Mouse (Mus musculus): ENCODE measurements at regions not wholly inside any gene's neighbourhood (a gene's known extent, or its start where the extent isn't known, plus 50 kb on each side); places are given as distances from the start of the nearest gene placed in this dataset.

GRCm38 (mm10) chr4:84108592-84108991 is 566.5 kb downstream of the Bnc2 start:
- no peak for DNase-seq

DNA sequence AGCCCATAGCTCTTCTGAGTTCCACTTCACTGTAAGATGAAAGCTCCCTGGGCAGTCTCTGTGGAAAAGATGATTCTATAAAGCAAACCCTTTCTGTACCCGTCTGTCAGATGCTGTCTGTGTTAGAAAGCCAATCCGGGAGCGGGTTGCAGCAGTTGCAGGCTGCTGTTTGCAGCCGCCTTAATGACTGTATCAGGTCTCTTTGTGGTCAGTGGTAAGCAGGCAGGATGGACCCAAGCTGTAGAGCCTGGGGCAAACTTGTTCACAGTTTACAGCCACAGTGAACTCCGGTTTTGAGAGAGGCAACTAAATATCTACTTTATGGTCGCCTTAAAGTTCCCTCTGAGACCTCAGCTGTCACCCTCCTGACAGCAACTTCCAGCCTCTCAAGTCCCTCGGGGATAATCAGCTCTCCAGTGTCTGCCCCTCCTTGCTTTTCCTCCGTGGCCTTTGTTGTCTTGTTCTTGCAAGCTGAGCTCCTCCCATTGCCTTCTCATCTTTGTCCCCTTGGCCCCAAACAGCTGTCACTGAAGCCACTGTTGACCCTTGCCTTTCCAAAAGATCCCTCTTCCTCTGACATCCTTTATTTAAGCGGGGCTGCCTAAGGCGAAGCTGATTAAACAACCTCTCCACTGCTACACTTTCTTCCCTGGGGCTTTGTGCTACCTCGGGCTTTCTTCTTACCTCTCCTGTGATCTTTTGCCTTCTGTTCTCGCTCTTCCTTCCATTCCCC is 565.1 kb downstream of the Bnc2 start:
- no peak for DNase-seq

DNA sequence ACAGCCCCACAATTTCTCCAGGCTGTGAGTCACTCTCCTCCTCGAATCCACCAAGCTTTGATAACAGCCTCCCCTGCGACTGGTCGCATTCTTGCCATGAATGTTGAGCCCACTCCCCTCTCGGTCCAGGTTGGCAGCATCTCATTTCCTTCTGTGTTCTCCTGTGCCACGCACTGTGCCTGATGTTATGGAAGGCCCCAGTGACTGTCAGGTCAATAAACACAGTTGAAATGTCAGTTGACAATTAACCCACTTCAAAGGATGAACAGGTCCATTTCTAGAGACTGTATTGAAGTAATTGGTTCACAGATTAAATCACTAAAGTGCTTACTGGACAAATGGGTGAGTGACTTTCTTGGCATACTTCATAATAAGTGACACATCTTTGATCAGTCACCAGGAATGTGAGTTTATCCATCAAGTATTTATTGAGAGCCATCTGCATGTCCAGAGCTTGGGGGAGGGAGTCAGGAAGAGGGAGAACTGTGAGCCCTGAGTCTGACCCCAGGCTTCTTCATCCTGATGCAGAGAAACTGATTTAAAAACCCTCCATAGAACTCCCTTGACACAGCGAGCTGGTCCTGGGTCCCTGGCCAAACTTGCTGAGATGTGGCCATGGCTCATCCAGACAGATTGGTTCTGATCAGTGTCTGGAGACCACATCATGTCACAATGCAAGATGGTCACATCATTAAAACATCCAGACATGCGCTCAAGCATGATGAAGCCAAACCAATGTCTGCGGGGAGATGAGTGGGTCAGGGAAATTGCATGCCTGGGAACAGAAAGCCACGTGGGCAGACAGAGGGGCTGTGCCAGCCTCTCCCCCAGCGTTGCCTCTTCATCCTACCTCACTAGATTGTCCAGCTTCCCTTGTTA is 560.7 kb downstream of the Bnc2 start:
- no peak for DNase-seq

DNA sequence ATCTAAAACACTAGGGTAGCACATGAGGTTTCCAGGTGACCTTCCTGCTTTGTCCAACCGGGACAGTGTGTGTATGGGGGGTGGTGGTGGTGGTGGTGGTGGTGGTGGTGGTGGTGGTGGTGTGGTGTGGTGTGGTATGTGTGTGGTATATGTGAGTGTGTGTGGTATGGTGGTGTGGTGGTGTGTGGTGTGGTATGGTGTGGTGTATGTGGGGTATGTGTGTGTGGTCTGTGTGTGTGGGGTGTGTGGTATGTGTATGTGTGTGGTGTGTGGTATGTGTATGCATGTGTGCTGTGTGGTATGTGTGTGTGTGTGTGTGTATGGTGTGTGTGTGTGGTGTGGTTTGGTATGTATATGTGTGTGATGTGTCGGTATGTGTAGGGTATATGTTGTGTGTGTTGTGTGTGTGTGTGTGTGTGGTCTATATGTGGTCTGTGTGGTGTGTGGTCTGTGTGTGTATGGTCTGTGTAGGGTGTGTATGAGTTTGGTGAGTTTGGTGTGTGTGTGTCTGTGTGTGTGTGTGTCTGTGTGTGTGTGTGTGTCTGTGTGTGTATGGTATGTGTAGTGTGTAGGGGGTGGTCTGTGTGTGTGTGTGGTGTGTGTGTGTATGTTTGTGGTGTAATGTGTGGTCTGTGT is 556.7 kb downstream of the Bnc2 start:
- no peak for DNase-seq

- DNase-seq: no peak
Observed at GRCm38 (mm10) chr4:84119616-84120015, 555.5 kb downstream of the Bnc2 start.

DNA sequence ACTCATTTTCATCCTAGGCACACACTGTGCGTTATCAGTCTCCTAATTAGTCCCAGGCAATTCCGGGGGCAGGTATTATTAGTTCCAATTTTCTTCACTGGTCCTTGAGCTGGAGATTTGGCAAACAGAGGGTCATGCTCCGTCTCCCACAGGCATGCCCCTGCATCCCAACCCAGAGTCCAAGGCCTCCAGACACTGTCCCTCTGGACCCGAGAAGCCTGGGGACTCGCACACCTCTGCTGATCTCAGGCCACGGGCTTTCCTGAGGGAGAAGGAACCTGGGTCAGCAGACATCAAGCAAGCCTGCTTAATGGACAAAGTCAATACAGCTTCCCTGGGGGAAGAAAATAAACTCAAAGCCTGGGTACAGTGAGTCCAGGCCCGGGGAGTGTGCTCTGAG is 554.7 kb downstream of the Bnc2 start:
- no peak for DNase-seq

GRCm38 (mm10) chr4:84121442-84121841 is 553.6 kb downstream of the Bnc2 start:
- DNase-seq: peak in 1 of 2 experiments; percentile 38

GRCm38 (mm10) chr4:84126400-84126799 is 548.7 kb downstream of the Bnc2 start:
- no peak for DNase-seq

DNA sequence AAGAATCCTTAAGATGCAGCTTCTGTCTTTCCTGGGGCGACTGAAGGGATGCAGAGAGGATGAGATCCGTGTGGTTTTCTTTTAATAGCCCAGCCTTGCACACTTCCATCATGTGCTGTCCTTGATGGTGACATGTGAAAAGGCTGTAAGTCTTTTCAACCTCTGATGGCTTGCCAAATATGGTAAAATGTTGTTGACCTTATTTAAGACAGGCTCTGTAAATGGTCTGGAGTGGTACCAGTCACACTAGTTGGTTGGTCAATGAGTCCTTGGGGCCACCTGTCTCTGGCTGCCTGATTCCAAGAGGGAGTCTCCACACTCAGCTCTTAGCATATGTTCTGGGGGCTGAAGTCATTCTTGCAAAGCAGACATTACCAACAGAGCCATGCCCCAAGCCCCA is 547.7 kb downstream of the Bnc2 start:
- DNase-seq: no peak

DNA sequence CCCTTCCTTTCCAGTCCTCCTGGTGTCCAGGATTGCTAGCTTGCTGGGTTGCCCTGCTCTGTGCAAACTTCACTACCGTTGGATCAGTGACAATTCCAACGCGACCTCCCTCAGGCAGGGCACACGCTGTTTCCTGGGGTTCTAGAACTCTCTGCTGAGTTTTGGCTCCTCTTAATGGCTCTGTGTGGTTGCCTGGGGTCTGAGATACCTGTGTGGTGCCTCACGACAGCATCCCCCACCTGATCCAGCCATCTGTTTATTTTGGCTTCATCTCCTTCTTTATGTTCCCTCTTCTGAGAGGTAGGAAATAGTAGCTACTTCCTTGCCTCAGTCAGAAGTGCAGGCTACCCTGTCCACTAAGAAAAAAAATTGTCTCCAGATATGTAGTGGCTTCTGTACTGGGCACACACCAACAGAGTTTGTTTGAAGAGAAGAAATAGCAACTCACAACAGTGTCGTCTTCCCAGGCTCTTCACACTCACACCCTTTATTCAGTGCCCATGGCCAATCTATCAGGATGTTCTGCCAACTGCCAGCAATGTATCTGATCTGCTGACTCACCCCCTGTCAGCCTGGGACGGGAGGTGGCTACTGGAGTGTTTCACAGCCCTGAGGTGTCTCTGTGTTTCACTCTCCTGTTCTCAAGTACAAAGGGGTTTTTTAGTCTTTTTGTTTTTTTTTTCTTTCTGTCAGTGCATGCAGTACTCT is 544.1 kb downstream of the Bnc2 start:
- DNase-seq: peak; percentile 62 to 76

DNA sequence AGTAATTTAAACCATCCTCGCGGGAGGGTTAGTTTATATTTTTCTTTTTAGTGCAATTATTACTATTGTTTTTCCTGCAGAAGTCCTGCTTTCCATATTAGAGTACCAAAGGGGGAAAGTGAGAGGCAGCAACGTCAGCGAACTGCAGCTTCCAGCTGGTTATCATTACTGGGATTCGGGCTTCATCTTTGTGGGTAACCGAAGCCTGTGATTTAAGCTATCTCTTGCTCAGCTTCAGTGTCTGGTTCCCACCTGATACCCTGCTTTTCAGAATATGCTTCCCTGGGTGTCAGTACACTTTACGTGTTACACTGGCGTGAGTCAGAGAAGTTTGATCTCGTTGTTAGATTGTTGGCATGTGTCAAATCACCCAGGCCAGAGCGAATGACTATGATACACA is 539.3 kb downstream of the Bnc2 start:
- no peak for DNase-seq

DNA sequence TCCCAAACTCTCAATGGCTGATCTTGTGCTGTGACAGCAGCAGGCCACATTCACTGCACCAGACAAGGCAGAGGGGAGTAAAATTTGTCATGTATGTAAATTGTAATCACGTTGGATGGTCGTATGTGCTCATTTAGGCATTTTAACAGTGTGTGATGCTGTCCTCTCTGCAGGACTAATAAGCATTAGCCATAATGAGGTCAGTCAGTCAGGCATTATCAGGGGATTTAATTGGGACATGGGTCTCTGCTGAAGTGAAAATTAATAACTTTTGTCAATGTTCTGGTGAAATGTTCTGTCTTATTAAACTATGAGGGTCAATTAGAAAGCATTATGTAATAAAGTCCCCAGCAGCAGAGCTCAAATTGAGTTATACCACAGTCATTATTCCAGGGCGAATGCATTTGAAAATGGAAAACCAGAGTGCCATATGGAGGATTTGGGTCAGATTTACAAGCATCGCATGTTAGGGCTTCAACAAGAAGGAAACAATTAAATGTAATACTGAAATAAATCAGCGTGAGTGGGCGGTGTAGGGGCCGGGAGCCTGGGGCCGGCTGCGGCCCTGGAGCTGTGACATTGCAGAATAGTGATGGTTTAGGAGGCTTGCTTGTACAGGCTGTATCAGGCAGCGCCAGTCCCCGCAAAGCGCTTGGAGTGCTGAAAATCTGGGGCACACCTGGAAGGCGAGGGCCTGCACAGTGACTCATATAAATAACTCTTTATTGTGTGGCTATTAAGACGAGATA is 537.7 kb downstream of the Bnc2 start:
- DNase-seq: peak in 1 of 2 experiments; percentile 17

DNA sequence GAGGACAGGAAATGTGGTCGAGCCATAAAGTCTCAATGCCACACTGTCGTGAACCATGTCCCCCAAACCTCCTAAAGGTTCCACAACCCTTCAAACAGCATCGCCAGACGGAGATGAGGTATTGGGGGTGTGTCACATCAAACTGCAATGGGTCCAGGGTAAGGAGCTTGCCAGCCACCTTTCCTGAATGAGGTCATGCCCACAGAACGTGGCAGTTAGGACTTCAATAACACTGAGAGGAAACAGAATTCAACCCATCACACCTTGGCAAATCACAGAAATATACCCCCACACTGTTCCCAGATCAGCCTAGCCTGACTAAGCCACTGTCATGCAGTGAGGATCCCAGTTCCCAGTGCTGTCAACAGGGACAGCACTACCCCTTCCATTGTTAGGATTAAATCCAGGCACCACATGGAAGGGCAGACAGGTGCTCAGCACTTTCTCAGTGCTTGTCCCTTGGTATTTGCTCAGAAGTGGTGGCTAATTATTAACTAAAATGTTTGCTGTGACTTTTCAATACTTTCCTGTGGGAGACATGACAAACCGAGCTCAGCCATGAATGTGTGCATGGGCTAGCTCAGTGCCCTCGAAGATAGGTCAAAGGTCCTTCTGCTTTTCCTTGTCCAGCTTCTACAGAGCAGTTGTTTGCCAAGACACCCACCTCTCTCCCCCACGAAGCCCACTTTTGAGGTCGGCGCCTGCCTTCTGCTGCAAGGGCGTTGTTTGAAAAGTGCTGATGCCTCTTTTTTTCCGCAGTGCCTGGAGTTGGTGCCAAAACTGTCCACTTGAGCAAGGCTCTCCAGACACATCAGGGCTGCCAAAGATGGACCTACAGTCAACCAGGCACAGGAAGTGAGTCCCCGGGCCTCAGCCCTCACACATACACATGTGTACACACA is 525.7 kb downstream of the Bnc2 start:
- DNase-seq: no peak

- no peak for DNase-seq
Observed at GRCm38 (mm10) chr4:84150698-84151097, 524.4 kb downstream of the Bnc2 start.

DNA sequence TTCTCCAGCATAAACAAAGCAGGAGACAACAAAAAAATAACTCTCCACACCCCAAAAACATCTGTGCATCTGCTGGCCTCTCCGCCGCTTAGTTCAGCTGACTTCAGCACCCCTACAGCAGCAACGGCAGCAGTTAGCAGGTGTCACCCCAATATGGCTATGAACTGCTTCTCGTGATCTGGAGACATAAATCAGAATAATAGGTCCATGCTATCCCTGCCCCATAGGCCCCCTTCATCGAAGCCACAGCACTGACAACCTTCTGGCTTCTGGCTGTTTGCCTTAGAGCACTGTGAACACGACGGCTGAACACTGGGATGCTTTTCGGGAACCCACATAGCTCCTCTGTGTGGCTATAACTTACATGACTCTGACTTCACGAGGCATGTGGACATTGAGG is 523.8 kb downstream of the Bnc2 start:
- no peak for DNase-seq

- no peak for DNase-seq
Observed at GRCm38 (mm10) chr4:84151971-84152450, 523.1 kb downstream of the Bnc2 start.

GRCm38 (mm10) chr4:84153571-84153970 is 521.5 kb downstream of the Bnc2 start:
- DNase-seq: no peak

DNA sequence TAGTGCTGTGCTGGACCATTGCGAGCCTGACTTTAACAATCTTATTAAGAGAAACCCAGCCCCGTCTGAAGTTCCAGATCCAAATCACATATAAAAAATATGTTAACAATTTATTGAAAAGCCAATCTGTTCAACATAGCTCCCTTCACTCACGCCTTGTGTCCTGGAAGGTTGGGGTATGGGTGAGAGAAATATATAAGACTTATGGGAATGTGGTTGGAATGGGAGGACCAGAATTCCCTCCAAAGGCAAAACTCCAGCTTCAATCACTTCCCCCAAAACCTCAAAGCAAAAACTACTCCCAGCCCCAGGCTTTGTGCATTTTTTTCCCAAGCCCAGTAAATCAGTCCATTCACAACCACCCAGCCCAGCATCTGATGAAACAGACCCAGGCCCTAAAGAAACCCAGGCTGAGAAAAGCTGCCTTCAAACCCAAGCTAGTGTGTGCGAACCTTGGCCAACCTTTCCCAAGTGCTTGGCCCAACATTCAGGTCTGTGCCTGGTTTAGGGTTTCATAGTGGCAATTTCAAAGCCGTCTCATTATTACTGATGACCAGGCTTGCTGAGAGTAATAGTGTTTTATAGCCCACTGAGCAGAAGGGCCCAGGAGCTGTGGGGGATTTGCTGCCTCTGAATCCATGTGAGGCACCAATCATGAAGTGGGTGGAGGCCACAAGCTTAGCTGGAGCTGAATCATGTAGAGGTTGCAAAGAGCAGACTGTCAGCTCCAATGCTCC is 517.0 kb downstream of the Bnc2 start:
- no peak for DNase-seq

DNA sequence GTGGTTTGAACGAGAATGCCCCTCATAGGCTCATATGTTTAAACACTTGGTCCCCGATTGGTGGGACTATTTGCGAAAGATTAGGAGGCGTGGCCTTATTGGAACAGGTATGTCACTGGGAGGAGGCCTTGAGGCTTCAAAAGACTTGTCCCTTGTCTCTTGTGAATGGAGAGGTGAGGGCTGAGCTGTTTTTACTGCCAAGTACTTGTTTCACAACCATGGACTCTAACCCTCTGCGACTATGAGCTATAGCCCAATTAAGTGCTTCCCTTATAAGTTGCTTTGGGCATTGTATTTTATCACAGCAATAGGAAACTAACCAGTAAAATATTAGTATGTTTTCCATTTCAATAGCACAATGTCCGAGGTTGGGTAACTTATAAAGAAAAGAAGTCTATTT is 511.7 kb downstream of the Bnc2 start:
- no peak for DNase-seq

- no peak for DNase-seq
Observed at GRCm38 (mm10) chr4:84165256-84165655, 509.8 kb downstream of the Bnc2 start.
